Mouse (Mus musculus) heart, postnatal 25 days (tissue): Measurements from ENCODE around the gene Rcsd1. TPM values are rescaled to one million over a fixed set of nuclear protein-coding genes. Genes with fewer than 3 reads are reported as not detected.
"Not testable (repeated sequence)": the region's sequence is repeated elsewhere in the genome, so short reads cannot be mapped to it uniquely, and the experiment has no call there.

Experiments used
- DNase-seq: peaks from one replicate; pipeline ENCODE4 v3.0.0; 2022; ENCODE audit warnings: low spot score
- intact Hi-C: fragments of 180-260 bp; cut with DNase I; formaldehyde crosslinking; loops from one replicate; pipeline ENCODE4 v1.15.1; 2025
- total RNA-seq, 2 experiments: library from RNA; stranded (reverse); gene quantifications; 2 replicates each; pipeline ENCODE4 v1.2.3; 2021

The Rcsd1 gene
- total RNA-seq, 2 experiments from 2014 or later = 79.6 to 81.5 TPM

DNA sequence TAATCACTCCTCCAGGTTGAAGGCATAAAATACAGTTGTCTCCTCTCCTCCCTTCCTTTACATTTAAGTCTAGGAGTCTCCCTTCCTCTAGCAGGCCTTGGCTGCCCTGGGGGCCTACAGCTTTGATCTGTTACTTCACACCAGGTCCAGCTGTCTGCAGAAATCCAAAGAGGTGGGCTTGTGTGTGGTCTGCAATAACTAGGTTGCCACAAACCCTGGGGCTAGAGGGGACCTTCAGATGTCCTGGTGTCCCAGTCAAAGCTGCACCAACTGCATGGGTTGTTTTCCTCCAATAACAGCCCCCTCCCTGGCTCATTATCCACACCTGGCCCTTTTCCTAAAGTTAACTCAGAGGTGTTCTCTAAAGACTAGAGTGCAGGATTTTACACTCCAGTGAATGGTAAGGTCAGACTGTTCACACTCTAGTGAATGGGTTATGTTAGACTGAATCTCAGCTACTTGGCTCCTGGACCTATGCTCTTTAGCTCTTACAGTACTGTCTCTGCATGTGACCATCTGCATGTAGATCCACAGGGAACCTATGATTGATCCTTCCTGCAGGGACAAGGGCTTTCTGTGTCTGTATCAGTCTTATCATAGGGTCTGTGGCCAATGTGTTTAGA lies 14.1 kb downstream of the Rcsd1 start:
- intact Hi-C loops = no loop called here
- no peak for DNase-seq

- DNase-seq = no peak
- intact Hi-C loops = loop anchor here (2.0 kb wide), 1 partner anchor 13 kb away; no protein-coding TSS in a partner anchor
These were observed 15.7 kb downstream of the Rcsd1 start for GRCm38 (mm10) chr1:165693856-165694255.

GRCm38 (mm10) chr1:165691516-165691915 lies 18.0 kb downstream of the Rcsd1 start:
- intact Hi-C loops = no loop called here
- DNase-seq = peak; percentile 64

GRCm38 (mm10) chr1:165689845-165690244 lies 19.7 kb downstream of the Rcsd1 start:
- no peak for DNase-seq
- intact Hi-C loops = no loop called here

DNA sequence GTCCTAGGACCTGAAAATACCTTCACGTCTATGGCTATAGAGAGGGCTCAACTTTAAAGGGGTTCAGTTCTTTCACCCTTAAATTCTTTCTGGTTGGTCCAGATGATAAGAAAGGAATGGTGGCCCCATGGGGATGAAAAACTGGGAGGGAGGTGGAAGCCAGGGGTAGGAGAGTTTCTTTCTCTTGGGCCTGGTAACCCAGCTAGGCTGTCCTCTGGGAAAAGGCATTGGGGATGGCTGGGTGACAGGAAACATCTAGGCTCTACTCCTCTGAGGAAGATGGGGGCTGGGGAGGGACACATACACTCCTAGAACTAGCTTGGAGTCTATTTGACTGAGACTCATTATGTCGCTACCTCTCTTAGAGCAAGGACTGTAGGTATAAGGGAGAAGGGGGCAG lies 21.7 kb downstream of the Rcsd1 start:
- intact Hi-C loops = no loop called here
- DNase-seq = no peak

GRCm38 (mm10) chr1:165686963-165687362 lies 22.6 kb downstream of the Rcsd1 start:
- intact Hi-C loops = no loop called here
- no peak for DNase-seq

- DNase-seq = no peak
- intact Hi-C loops = no loop called here
These were observed 23.2 kb downstream of the Rcsd1 start for GRCm38 (mm10) chr1:165686349-165686748.

- intact Hi-C loops = no loop called here
- DNase-seq = peak; percentile 72
These were observed 25.0 kb downstream of the Rcsd1 start for GRCm38 (mm10) chr1:165684261-165685203.

GRCm38 (mm10) chr1:165682056-165682853 lies 27.3 kb downstream of the Rcsd1 start:
- intact Hi-C loops = no loop called here
- DNase-seq = no peak

- intact Hi-C loops = no loop called here
- no peak for DNase-seq
These were observed 28.3 kb downstream of the Rcsd1 start for GRCm38 (mm10) chr1:165681045-165681794.

- DNase-seq, intact Hi-C loops: not testable (repeated sequence)
These were observed 29.5 kb downstream of the Rcsd1 start for GRCm38 (mm10) chr1:165680086-165680485.

- intact Hi-C loops = loop anchor here (2.0 kb wide), 1 partner anchor 17 kb away; no protein-coding TSS in a partner anchor
- no peak for DNase-seq
These were observed 29.9 kb downstream of the Rcsd1 start for GRCm38 (mm10) chr1:165679618-165679997.

GRCm38 (mm10) chr1:165678861-165679617 lies 30.5 kb downstream of the Rcsd1 start:
- intact Hi-C loops = loop anchor here (2.0 kb wide), 1 partner anchor 16 kb away; no protein-coding TSS in a partner anchor
- DNase-seq = no peak

GRCm38 (mm10) chr1:165677558-165677957 lies 32.0 kb downstream of the Rcsd1 start:
- intact Hi-C loops = no loop called here
- DNase-seq = no peak

DNA sequence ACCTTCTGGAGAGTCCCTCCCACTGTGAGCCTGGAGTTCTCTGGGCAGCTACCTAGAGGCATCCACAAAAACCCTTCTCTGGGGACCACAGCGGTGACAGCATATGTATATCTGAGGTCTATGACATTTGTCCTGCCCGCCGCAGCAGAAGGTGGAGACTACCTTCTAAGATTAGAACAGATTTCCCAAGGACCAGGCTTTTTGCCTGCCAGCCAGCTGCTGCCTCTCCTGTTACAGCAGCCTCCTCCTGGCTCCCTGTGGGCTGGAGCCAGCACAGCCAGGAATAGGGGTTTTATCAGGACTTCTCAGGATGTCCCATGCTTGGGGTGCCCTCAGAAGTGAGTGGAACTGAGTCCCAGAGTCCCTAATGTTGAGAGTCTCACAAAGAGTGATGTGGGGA lies 32.6 kb downstream of the Rcsd1 start:
- DNase-seq = no peak
- intact Hi-C loops = no loop called here

DNA sequence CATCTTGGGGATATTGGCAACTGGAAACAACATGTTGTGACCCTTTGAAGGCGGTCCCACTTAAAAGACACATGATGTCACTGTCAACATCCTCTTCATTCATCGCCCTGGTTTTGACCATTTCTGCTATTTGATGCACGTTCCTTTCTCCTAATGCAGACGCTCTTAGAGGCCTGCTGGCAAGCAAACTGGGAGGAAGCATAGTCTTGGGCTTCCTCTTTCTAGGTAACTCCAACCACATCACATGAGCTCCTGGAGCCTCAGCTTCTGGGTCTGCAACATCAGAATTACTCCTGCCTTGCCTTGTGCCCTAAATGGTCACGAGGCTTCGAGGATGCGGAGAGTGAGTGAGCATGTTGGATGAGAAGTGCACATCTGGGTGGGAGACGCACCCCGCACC lies 34.4 kb downstream of the Rcsd1 start:
- no peak for DNase-seq
- intact Hi-C loops = no loop called here

DNA sequence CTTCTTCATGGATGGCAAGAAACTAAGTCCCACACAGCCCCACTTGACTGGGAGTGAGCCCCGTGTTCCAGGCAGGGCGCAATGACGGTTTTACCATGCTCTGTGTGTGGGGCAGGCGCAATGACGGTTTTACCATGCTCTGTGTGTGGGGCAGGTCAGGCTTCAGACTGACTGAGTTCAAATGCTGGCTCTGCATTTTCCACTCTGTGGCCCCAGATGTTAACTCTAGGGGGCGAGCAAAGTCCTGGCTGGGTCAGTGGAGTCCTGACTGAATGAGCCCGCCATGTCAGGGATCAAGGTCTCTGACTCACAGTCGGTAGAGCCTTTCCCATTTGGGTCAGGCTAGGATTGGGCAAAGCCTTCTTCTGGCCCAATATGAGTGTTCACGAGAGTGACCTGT lies 37.2 kb downstream of the Rcsd1 start:
- DNase-seq = no peak
- intact Hi-C loops = no loop called here

- intact Hi-C loops = no loop called here
These were observed 39.5 kb downstream of the Rcsd1 start for GRCm38 (mm10) chr1:165670056-165670455.

GRCm38 (mm10) chr1:165668904-165669303 lies 40.7 kb downstream of the Rcsd1 start:
- intact Hi-C loops = loop anchor here (10.0 kb wide), 2 partner anchors 336 to 486 kb away; partner anchors contain the start of gene Pou2f1
- DNase-seq = no peak

More at GRCm38 (mm10) chr1:165670056-165670455, 39.5 kb downstream of the Rcsd1 start:
- DNase-seq = no peak
